Mouse (Mus musculus): ENCODE measurements around the gene Gm5478. TPM values are rescaled to one million over a fixed set of nuclear protein-coding genes. Genes with fewer than 3 reads are reported as not detected.
"Not testable (repeated sequence)": the region's sequence is repeated elsewhere in the genome, so short reads cannot be mapped to it uniquely, and the experiment has no call there.

Gm5478 gene
- polyA plus RNA-seq (2016; fragmentation: Nextera tagmentation; extraction: Ambion mirVana), result not detected in 2 replicates

DNA sequence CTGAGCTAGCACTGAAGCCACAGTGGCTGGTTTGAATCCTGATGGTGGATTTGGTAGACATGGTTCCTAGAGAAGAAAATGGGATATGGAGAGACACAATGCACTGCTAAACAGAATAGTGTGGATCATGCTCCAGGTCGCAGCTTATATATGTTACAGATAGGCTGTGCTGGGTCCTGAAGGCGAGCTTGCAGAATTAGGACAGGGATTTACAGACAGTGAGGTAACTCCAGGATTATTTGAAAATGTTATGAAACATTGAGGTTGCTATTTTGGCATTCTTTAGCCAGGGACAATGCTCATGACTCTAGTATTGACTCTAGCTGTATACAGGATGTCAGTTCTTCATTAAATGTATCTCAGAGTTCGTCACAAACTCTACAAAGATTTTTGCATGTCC, at the start of gene Gm5478:
Gm5478 (minus strand) TSS at position 101 of the 400 bp plus-strand sequence.
- Histone ChIP-seq H3K36me3 (no peaks in the 10 kb centered on the region), H3K4me2 (replicated peaks) (no peak within 1 kb of the TSS), H3K4me3 (no peak within 1 kb of the TSS), H3K9ac (no peak within 1 kb of the TSS), H3K4me1 (no peaks in the 10 kb centered on the region), H3K27me3 (no peaks in the 10 kb centered on the region), H3K27ac (no peak within 1 kb of the TSS), H3K9me3 (no peaks in the 10 kb centered on the region)
- WGBS, result 70% methylated on average over 3 of the region's 3 CpGs
- ATAC-seq (ENCODE audit: insufficient number of reproducible peaks, insufficient read depth, low FRiP score, low TSS enrichment), result no peak

DNA sequence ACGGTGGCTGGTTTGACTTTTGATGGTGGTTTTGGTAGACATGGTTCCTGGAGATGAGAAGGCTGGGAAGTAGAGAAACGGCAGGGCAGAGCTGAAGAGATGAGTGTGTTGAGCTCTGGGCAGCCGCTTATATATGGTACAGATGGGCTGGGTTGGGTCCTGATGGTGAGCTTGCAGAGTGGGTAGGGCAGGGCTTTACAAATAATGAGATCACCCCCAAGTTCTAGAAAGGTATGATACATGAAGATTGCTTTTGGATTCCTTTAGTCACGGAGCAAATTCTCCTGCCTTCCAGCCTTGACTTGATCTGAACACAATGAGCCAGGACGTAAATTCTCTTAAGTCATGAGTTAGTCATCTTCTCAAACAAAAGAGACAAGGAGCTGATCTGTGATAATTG, 47.0 kb upstream of the Gm5478 start, which contains the start of gene Krt6a:
Krt6a (minus strand) TSS at position 101 of the 400 bp plus-strand sequence.
- H3K4me2 ChIP-seq (replicated peaks), result no peak within 1 kb of the TSS
- 81% methylated on average over 5 of the region's 5 CpGs for WGBS
- H3K9ac ChIP-seq, result no peak within 1 kb of the TSS
- H3K4me1 ChIP-seq, result no peaks in the 10 kb centered on the region
- H3K4me3 ChIP-seq, result no peak within 1 kb of the TSS
- H3K36me3 ChIP-seq, result no peaks in the 10 kb centered on the region
- no peaks in the 10 kb centered on the region for H3K9me3 ChIP-seq
- ATAC-seq (ENCODE audit: insufficient number of reproducible peaks, insufficient read depth, low FRiP score, low TSS enrichment), result no peak
- H3K27me3 ChIP-seq, result no peaks in the 10 kb centered on the region
- H3K27ac ChIP-seq, result no peak within 1 kb of the TSS

DNA sequence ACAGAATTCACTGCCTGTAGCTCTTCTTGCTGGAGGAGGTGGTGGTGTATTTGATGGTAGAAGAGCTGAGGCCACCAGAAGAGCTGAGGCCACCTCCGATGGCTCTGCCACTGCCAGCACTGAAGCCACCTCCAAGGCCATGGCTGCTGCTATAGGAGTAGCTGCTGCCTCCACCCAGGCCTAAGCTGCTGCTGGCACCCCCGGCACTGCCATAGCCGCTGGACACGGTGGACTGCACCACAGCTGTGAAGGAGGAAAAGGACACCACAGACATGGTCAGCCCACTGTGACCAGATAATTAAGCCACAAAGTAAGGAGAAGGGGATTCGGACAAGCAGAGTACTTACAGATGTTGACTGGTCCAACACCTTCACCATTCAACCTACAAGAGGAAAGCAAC, 43.3 kb upstream of the Gm5478 start:
- 90% methylated on average over 5 of the region's 5 CpGs for WGBS
- not testable (repeated sequence) for H3K27ac ChIP-seq; H3K4me3 ChIP-seq; H3K27me3 ChIP-seq; H3K9ac ChIP-seq; H3K9me3 ChIP-seq; H3K36me3 ChIP-seq; ATAC-seq (ENCODE audit: insufficient number of reproducible peaks, insufficient read depth, low FRiP score, low TSS enrichment); H3K4me1 ChIP-seq; H3K4me2 ChIP-seq (replicated peaks)

DNA sequence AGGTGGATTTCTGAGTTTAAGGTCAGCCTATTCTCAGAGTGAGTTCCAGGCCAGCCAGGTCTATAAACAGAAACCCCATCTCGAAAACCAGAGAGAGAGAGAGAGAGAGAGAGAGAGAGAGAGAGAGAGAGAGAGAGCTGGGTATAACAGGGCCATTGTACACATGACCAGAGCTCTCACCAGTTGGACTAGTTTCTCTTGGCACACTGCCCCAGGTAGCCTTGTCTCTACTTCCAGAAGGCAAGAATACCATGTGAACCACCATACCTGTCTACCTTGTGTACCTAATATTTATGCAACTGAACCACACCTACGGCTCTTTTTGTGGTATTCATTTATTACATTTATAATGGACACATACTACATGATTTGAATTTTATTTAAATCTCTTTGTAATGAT, 41.0 kb upstream of the Gm5478 start:
- Histone ChIP-seq H3K9me3 (no peaks in the 10 kb centered on the region), H3K4me3 (no peak overlapping the region), H3K27me3 (no peaks in the 10 kb centered on the region), H3K4me1 (no peaks in the 10 kb centered on the region), H3K36me3 (no peaks in the 10 kb centered on the region), H3K27ac (no peak overlapping the region), H3K9ac (no peak overlapping the region), H3K4me2 (replicated peaks) (no peak overlapping the region)
- 67% methylated on average over 2 of the region's 2 CpGs for WGBS
- no peak for ATAC-seq (ENCODE audit: insufficient number of reproducible peaks, insufficient read depth, low FRiP score, low TSS enrichment)

DNA sequence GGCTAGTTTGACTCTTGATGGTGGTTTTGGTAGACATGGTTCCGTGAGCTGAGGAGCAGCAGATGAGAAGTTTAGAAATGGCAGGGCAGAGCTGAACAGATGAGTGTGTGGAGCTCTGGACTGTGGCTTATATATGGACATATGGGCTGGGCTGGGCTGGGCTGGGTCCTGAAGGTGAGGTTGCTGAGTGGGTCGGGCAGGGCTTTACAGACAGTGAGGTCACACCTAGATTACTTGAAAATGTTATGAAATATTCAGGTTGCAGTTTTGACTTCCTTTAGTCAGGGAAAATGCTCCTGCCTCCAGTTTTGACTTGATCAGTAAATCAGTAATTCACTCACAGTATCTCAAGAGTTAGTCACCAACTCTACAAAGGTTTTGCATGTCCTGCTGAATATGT, 33.0 kb upstream of the Gm5478 start, which contains the start of gene Krt6b:
Krt6b (minus strand) TSS at position 101 of the 400 bp plus-strand sequence.
- Histone ChIP-seq H3K36me3 (no peaks in the 10 kb centered on the region), H3K9ac (no peak within 1 kb of the TSS), H3K4me1 (no peaks in the 10 kb centered on the region), H3K27me3 (no peaks in the 10 kb centered on the region), H3K27ac (no peak within 1 kb of the TSS), H3K4me3 (no peak within 1 kb of the TSS), H3K4me2 (replicated peaks) (no peak within 1 kb of the TSS), H3K9me3 (no peaks in the 10 kb centered on the region)
- 89% methylated on average over 2 of the region's 2 CpGs for WGBS
- no peak for ATAC-seq (ENCODE audit: insufficient number of reproducible peaks, insufficient read depth, low FRiP score, low TSS enrichment)

DNA sequence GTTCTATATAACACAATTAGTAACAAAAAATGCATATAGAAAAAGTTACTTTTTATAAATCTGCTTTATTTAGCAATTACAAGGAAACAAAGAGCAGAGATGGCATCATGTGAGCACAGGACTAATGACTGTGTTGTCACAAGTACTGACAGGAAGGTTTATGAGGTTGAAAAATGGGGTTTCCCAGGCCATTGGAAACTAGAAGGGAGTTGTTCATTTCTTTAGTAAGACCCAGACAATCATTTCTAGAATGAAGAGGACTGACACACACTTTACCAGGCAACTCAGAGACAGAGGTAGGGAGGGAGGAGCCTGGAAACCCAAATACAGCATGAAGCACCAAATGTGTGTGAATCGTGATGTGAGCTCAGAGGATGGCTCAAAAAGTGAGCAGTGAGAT, 28.8 kb upstream of the Gm5478 start:
- no peak overlapping the region for H3K4me2 ChIP-seq (replicated peaks)
- H3K4me1 ChIP-seq, result no peaks in the 10 kb centered on the region
- 91% methylated on average over 1 of the region's 1 CpGs for WGBS
- H3K36me3 ChIP-seq, result no peaks in the 10 kb centered on the region
- no peak overlapping the region for H3K9ac ChIP-seq
- H3K9me3 ChIP-seq, result no peaks in the 10 kb centered on the region
- ATAC-seq (ENCODE audit: insufficient number of reproducible peaks, insufficient read depth, low FRiP score, low TSS enrichment), result no peak
- no peak overlapping the region for H3K4me3 ChIP-seq
- no peak overlapping the region for H3K27ac ChIP-seq
- no peaks in the 10 kb centered on the region for H3K27me3 ChIP-seq

DNA sequence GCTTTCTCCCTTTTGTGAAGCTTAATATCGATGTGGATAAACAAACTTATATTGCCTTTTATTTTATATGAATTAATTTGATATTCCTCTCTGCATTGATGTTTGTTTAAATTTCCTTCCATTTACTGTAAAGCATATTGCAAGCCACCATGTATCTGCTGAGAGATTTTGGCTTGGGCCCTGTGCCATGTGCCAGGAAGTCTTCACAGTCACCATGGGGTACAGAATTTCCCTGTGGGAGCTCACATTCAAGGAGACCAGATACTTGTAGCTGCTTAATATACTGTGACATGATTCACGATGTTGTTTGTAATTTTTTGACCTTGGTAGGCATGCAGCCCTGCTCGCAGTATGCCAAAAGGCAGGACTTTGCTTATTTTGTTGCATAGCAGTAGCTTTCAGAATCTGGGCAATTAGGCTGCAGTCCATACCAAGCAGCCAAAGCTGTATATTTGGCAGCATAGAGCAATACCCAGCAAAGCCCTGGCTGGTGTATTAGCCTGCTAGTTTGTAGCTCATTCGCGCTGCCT, 5.6 kb upstream of the Gm5478 start:
- Histone ChIP-seq H3K36me3 (no peaks in the 10 kb centered on the region), H3K4me1 (no peaks in the 10 kb centered on the region), H3K9me3 (no peaks in the 10 kb centered on the region), H3K27ac (no peak overlapping the region), H3K4me3 (no peak overlapping the region), H3K27me3 (no peaks in the 10 kb centered on the region), H3K9ac (no peak overlapping the region), H3K4me2 (replicated peaks) (no peak overlapping the region)
- no peak for ATAC-seq (ENCODE audit: insufficient number of reproducible peaks, insufficient read depth, low FRiP score, low TSS enrichment)
- 84% methylated on average over 5 of the region's 5 CpGs for WGBS

DNA sequence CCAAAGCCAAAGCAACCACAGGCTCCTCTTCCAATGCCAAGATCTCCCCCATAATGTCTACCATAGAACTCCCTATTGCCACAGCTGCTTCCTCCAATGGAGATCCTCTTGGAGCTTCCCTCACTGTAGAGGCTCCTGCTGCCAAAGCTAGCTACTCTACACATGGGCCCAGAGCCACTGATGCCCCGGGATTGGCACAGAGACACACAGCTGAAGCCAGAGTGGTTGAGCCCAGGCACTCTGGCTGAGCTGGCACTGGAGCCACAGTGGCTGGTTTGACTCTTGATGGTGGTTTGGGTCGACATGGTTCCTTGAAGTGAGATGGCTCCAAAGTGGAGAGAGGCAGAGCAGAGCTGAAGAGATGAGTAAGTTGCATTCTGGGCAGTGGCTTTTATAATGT, 19.3 kb downstream of the Gm5478 start, which contains the start of gene Gm5414:
Gm5414 (minus strand) TSS at position 305 of the 400 bp plus-strand sequence.
- Histone ChIP-seq H3K27me3 (no peaks in the 10 kb centered on the region), H3K36me3 (no peaks in the 10 kb centered on the region), H3K27ac (no peak within 1 kb of the TSS), H3K4me1 (no peaks in the 10 kb centered on the region), H3K4me2 (replicated peaks) (no peak within 1 kb of the TSS), H3K9ac (no peak within 1 kb of the TSS), H3K4me3 (no peak within 1 kb of the TSS), H3K9me3 (no peaks in the 10 kb centered on the region)
- 73% methylated on average over 2 of the region's 2 CpGs for WGBS
- no peak for ATAC-seq (ENCODE audit: insufficient number of reproducible peaks, insufficient read depth, low FRiP score, low TSS enrichment)

DNA sequence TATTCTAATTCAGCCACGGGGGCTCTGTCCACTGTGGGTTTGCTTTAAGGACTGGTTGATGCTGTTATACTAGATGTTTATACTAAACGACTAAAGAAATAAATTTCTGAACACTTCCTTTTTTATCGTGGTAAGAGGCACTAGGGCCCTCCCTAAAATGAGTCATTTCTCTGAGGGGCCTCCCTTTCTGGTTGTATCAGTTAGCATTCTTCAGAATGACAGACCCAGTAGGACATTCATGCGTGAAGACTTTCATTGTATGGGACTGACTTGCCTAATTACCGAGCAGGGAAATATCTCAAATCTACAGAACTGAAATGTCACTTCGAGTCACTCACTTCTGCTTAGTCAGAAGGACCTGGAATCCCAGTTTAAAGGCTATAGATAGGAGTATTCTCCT, 48.1 kb downstream of the Gm5478 start:
- WGBS, result 74% methylated on average over 6 of the region's 6 CpGs
- no peak overlapping the region for H3K27ac ChIP-seq
- H3K27me3 ChIP-seq, result no peaks in the 10 kb centered on the region
- ATAC-seq (ENCODE audit: insufficient number of reproducible peaks, insufficient read depth, low FRiP score, low TSS enrichment), result no peak
- H3K9me3 ChIP-seq, result no peaks in the 10 kb centered on the region
- H3K36me3 ChIP-seq, result no peaks in the 10 kb centered on the region
- H3K4me2 ChIP-seq (replicated peaks), result no peak overlapping the region
- H3K4me3 ChIP-seq, result no peak overlapping the region
- H3K9ac ChIP-seq, result no peak overlapping the region
- 0 out of 2 replicates have a peak, but pooled peaks cover 3% of the 10 kb centered on the region for H3K4me1 ChIP-seq

Small RNA genes within 50 kb of the gene (microRNA-seq; reads per million reads assigned to microRNA genes)
- gene Gm44342 (not detected), gene Gm44383 (not detected), gene Gm44479 (not detected)

Other genes starting within 250 kb of the Gm5478 start
- gene Krt7, start 236.3 kb downstream of the Gm5478 start, polyA plus RNA-seq (2016; fragmentation: Nextera tagmentation; extraction: Ambion mirVana), result 14.2 and 15.7 TPM in 2 replicates
- 0.53 and 0.54 TPM in 2 replicates for gene Krt87, start 208.6 kb downstream of the Gm5478 start, polyA plus RNA-seq (2016; fragmentation: Nextera tagmentation; extraction: Ambion mirVana)
- gene Krt88, start 199.6 kb downstream of the Gm5478 start, polyA plus RNA-seq (2016; fragmentation: Nextera tagmentation; extraction: Ambion mirVana), result not detected in 2 replicates
- not detected in 2 replicates for gene Krt81, start 183.6 kb downstream of the Gm5478 start, polyA plus RNA-seq (2016; fragmentation: Nextera tagmentation; extraction: Ambion mirVana)
- gene Krt86, start 173.9 kb downstream of the Gm5478 start, polyA plus RNA-seq (2016; fragmentation: Nextera tagmentation; extraction: Ambion mirVana), result not detected in 2 replicates
- not detected in 2 replicates for gene Krt83, start 155.9 kb downstream of the Gm5478 start, polyA plus RNA-seq (2016; fragmentation: Nextera tagmentation; extraction: Ambion mirVana)
- gene Gm49425, start 130.1 kb downstream of the Gm5478 start, polyA plus RNA-seq (2016; fragmentation: Nextera tagmentation; extraction: Ambion mirVana), result not detected in 2 replicates
- 0.06 TPM in 1 of 2 replicates, not detected in the other for gene Krt84, start 114.6 kb downstream of the Gm5478 start, polyA plus RNA-seq (2016; fragmentation: Nextera tagmentation; extraction: Ambion mirVana)
- gene Krt82, start 96.7 kb downstream of the Gm5478 start, polyA plus RNA-seq (2016; fragmentation: Nextera tagmentation; extraction: Ambion mirVana), result not detected in 2 replicates
- 0.34 and 0.59 TPM in 2 replicates for gene Krt90, start 84.4 kb downstream of the Gm5478 start, polyA plus RNA-seq (2016; fragmentation: Nextera tagmentation; extraction: Ambion mirVana)
- gene Krt75, start 73.5 kb downstream of the Gm5478 start, polyA plus RNA-seq (2016; fragmentation: Nextera tagmentation; extraction: Ambion mirVana), result 0.36 and 0.64 TPM in 2 replicates
- gene Gm5414, start 19.2 kb downstream of the Gm5478 start, polyA plus RNA-seq (2016; fragmentation: Nextera tagmentation; extraction: Ambion mirVana), result not detected in 2 replicates
- gene Krt6b, start 32.9 kb upstream of the Gm5478 start, polyA plus RNA-seq (2016; fragmentation: Nextera tagmentation; extraction: Ambion mirVana), result not detected in 2 replicates
- 1.4 and 1.6 TPM in 2 replicates for gene Krt6a, start 46.9 kb upstream of the Gm5478 start, polyA plus RNA-seq (2016; fragmentation: Nextera tagmentation; extraction: Ambion mirVana)
- gene Krt5, start 65.5 kb upstream of the Gm5478 start, polyA plus RNA-seq (2016; fragmentation: Nextera tagmentation; extraction: Ambion mirVana), result 73.2 and 80.6 TPM in 2 replicates
- gene Krt71, start 95.7 kb upstream of the Gm5478 start, polyA plus RNA-seq (2016; fragmentation: Nextera tagmentation; extraction: Ambion mirVana), result not detected in 2 replicates
- not detected in 2 replicates for gene Krt72, start 139.1 kb upstream of the Gm5478 start, polyA plus RNA-seq (2016; fragmentation: Nextera tagmentation; extraction: Ambion mirVana)
- 0.08 TPM in 1 of 2 replicates, not detected in the other for gene Krt73, start 155.0 kb upstream of the Gm5478 start, polyA plus RNA-seq (2016; fragmentation: Nextera tagmentation; extraction: Ambion mirVana)
- gene Krt2, start 170.8 kb upstream of the Gm5478 start, polyA plus RNA-seq (2016; fragmentation: Nextera tagmentation; extraction: Ambion mirVana), result not detected in 2 replicates
- gene Krt1, start 203.4 kb upstream of the Gm5478 start, polyA plus RNA-seq (2016; fragmentation: Nextera tagmentation; extraction: Ambion mirVana), result 2.4 and 3.4 TPM in 2 replicates
- gene Krt77, start 222.3 kb upstream of the Gm5478 start, polyA plus RNA-seq (2016; fragmentation: Nextera tagmentation; extraction: Ambion mirVana), result 0.08 TPM in 1 of 2 replicates, not detected in the other
- gene Krt76, start 245.5 kb upstream of the Gm5478 start, polyA plus RNA-seq (2016; fragmentation: Nextera tagmentation; extraction: Ambion mirVana), result not detected in 2 replicates

Data from embryonic facial prominence, embryonic 12.5 days (tissue).